Mouse (Mus musculus) bone marrow, adult 2 months (tissue): ENCODE measurements around the gene Lrp1.

Experiments
- CTCF ChIP-seq: fragments of 200-500 bp; IDR thresholded peaks from 2 replicates; pipeline ENCODE4 v1.5.1; 2011; ENCODE audit warnings: low read length, control low read depth; ENCODE audit not compliant: control insufficient read depth, insufficient read depth
- POLR2A ChIP-seq: fragments of 200-500 bp; IDR thresholded peaks from 2 replicates; pipeline ENCODE4 v1.6.1; 2011; ENCODE audit warnings: low read depth, mild to moderate bottlenecking, control low read depth, low read length, borderline replicate concordance; ENCODE audit not compliant: control insufficient read depth

DNA sequence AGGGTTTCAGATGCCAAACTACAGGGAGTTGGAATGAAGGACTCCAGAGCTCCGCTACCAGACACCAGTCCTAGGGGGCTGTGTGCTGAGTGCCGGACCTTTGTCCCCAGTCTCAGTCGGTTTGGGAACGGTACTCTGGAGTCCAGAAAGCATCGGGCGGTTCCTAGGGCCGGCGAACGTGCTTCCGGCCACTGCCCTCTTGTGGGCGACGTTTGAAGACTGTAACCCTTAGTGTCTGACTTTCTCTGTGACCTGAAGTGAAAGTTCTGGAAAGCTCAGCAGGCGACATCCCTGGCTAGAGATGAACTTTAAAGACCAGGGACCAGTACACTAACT lies 1.1 kb upstream of the Lrp1 start:
- TF ChIP-seq CTCF (peak; percentile 60), POLR2A (no peak)
